Mouse (Mus musculus) ES-E14 (cell line): ENCODE measurements around the gene Rprd2.

Source experiments
- CHD2 ChIP-seq: IDR thresholded peaks from 2 replicates; pipeline ENCODE4 v1.6.1; 2014; ENCODE audit warnings: mild to moderate bottlenecking, low read depth, low read length, inconsistent platforms
- ZNF384 ChIP-seq: IDR thresholded peaks from 2 replicates; pipeline ENCODE4 v1.6.1; 2012; ENCODE audit warnings: low read depth, low read length, inconsistent platforms

- TF ChIP-seq CHD2 (no peak), ZNF384 (no peak)
These were observed 58.6 kb downstream of the Rprd2 start, which contains the start of gene Tars2 for GRCm38 (mm10) chr3:95760106-95760505.
